Mouse (Mus musculus) CH12.LX (cell line): Measurements from ENCODE around the gene Mkln1.

ENCODE experiments used
- CTCF ChIP-seq, 2 experiments: IDR thresholded peaks in 1 of 2; conservative IDR thresholded peaks in 1 of 2; 2 replicates each; pipeline ENCODE4 v1.5.1; 2011 to 2012; ENCODE audit warnings: low read depth in 2 of 2, low read length in 2 of 2, improper control_type of control experiment in 1 of 2, inconsistent platforms in 1 of 2, mild to moderate bottlenecking in 1 of 2, moderate library complexity in 1 of 2
- MAX ChIP-seq: IDR thresholded peaks from 2 replicates; pipeline ENCODE4 v1.6.1; 2011; ENCODE audit warnings: low read length, improper control_type of control experiment
- MYC ChIP-seq: IDR thresholded peaks from 2 replicates; pipeline ENCODE4 v1.6.1; 2011; ENCODE audit warnings: low read depth, mild to moderate bottlenecking, improper control_type of control experiment, low read length
- POLR2A ChIP-seq: IDR thresholded peaks from 2 replicates; pipeline ENCODE4 v1.6.1; 2011; ENCODE audit warnings: low read depth, mild to moderate bottlenecking, improper control_type of control experiment, low read length
- SIN3A ChIP-seq: IDR thresholded peaks from 2 replicates; pipeline ENCODE4 v1.6.1; 2012; ENCODE audit warnings: low read length, improper control_type of control experiment, inconsistent platforms
- TCF12 ChIP-seq: IDR thresholded peaks from 2 replicates; pipeline ENCODE4 v1.6.1; 2014; ENCODE audit warnings: low read depth, mild to moderate bottlenecking, inconsistent platforms, low read length, improper control_type of control experiment
- ZC3H11A ChIP-seq: IDR thresholded peaks from 2 replicates; pipeline ENCODE4 v1.6.1; 2012; ENCODE audit warnings: low read depth, mild to moderate bottlenecking, inconsistent platforms, low read length, improper control_type of control experiment
- ZNF384 ChIP-seq: IDR thresholded peaks from 2 replicates; pipeline ENCODE4 v1.6.1; 2012; ENCODE audit warnings: low read depth, low read length, improper control_type of control experiment, inconsistent platforms

- TF ChIP-seq CTCF (conservative IDR thresholded peaks at IDR 0.05 in 1 of 2, IDR thresholded peaks at IDR 0.05 in 1 of 2; ENCODE audit: low read depth in 2 of 2, low read length in 2 of 2) (no peak), MYC (no peak), SIN3A (no peak), ZC3H11A (no peak), TCF12 (no peak), MAX (no peak), ZNF384 (no peak), POLR2A (no peak)
Observed at GRCm38 (mm10) chr6:31389716-31390115, 8.8 kb upstream of the Mkln1 start.
